Mouse (Mus musculus): ENCODE data around the gene Ofcc1. TPM values are rescaled to one million over a fixed set of nuclear protein-coding genes. Genes with fewer than 3 reads are reported as not detected.

The Ofcc1 gene
- polyA plus RNA-seq, 1 experiment from 2014 or later = 0.27 TPM

DNA sequence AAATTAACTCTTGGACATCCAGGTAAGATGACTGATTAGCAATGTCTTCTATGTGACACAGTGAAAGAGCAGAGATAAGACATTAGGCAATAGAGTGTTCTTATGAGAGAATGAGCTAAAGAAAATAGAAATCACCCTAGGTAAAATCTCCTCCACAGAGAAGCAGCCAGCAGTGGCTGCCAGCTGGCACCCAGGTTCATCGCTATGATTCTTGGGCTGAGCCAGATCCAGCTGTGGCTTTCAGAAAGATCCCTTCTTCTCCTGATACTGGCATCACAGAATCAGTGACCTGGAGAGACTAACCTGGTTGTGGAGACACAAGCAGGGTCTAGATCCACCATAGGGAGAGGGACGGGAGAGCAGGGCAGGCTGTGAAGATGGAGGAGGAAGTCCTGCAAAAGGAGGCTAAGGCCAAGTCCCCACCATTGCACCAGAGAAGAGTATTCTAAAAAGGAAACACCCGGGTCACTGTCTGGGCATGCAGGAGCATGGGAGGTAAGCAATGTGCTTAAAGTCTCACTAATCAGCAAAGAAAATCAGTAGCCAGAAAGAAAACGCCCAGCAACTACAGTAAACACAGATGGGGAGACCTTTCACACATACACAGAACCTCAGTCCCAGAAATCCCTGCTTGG lies 46.0 kb downstream of the Ofcc1 start:
- no peak overlapping the region for H3K9ac ChIP-seq
- 56% methylated on average over 4 of the region's 4 CpGs for WGBS
- no peak overlapping the region for H3K4me2 ChIP-seq
- H3K4me1 ChIP-seq = peaks cover 7% of the 10 kb centered on the region
- H3K4me3 ChIP-seq = no peak overlapping the region
- no peak for ATAC-seq (ENCODE audit: insufficient number of reproducible peaks, insufficient read depth, low FRiP score, low TSS enrichment, low read depth)
- no peaks in the 10 kb centered on the region for H3K27me3 ChIP-seq
- H3K9me3 ChIP-seq = no peaks in the 10 kb centered on the region
- H3K27ac ChIP-seq = no peak overlapping the region
- H3K36me3 ChIP-seq = no peaks in the 10 kb centered on the region

DNA sequence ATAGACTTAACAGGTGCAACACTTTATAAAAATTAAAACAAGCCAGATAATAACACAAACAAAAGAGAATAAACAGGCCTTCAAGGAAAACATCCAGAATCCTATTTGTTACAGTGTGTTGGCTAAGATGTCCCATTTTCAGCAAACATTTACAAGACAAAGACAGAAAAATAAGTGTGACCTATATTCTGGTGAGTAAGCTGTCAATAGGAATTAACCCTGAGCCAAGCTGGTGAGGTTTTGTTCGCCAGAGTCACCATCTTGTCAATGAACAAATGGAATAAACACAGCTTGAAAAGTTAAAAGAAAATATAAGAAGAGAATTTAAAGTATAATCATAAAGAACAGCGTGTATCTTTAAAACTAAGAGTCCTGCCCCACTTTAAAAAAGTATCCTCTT lies 68.4 kb downstream of the Ofcc1 start:
- 80% methylated on average over 2 of the region's 2 CpGs for WGBS
- no peak overlapping the region for H3K4me3 ChIP-seq
- H3K4me1 ChIP-seq = no peaks in the 10 kb centered on the region
- H3K27me3 ChIP-seq = no peaks in the 10 kb centered on the region
- H3K4me2 ChIP-seq = no peak overlapping the region
- ATAC-seq (ENCODE audit: insufficient number of reproducible peaks, insufficient read depth, low FRiP score, low TSS enrichment, low read depth) = no peak
- no peak overlapping the region for H3K9ac ChIP-seq
- no peaks in the 10 kb centered on the region for H3K36me3 ChIP-seq
- H3K27ac ChIP-seq = no peak overlapping the region
- H3K9me3 ChIP-seq = no peaks in the 10 kb centered on the region

DNA sequence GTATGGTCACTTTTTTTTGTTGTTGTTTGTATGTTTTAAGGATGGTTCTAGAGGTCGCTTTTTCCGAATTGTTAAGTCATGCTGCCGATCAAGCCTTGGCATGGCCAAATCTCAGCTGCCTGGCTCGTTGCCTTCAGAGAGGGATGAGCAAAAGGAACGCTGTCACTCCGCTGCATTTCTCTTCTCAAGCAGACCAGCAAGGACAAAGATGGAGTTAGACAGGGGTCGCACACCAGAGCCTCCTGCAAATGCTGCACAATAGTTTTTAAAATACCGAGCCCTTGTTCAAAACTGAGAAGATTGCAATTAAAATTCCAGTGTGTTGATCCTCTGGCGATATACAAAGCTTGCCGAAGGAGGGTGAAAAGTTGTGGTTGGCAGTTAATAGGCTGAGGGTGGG lies 70.4 kb downstream of the Ofcc1 start:
- 79% methylated on average over 10 of the region's 10 CpGs for WGBS

DNA sequence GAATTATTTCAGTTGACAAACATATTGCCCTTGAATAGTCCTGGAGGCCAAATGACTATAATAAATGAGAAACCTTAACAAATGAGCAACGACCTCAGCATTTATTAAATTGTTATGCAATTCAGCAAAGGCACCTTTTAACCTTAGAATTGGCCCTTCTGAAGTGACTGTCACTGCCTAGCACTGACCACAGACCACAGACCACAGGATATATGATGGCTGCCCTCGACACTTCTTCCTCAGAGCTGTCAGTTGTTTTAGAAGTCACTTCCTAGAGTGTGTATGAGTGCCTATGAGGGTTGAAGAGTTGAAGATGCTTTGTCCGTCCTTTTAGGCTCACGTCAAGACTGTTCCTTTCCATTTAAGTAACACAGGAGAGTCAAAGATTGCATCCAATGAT lies 72.6 kb downstream of the Ofcc1 start:
- H3K36me3 ChIP-seq = no peaks in the 10 kb centered on the region
- peaks cover 8% of the 10 kb centered on the region for H3K27me3 ChIP-seq
- no peak overlapping the region for H3K4me2 ChIP-seq
- H3K27ac ChIP-seq = no peak overlapping the region
- H3K4me1 ChIP-seq = peaks cover 11% of the 10 kb centered on the region
- ATAC-seq (ENCODE audit: insufficient number of reproducible peaks, insufficient read depth, low FRiP score, low TSS enrichment, low read depth) = no peak
- H3K9ac ChIP-seq = no peak overlapping the region
- WGBS = 71% methylated on average over 4 of the region's 4 CpGs
- no peaks in the 10 kb centered on the region for H3K9me3 ChIP-seq
- no peak overlapping the region for H3K4me3 ChIP-seq

More for the DNA sequence above, 70.4 kb downstream of the Ofcc1 start:
- peaks cover 9% of the 10 kb centered on the region for H3K4me1 ChIP-seq
- H3K9me3 ChIP-seq = no peaks in the 10 kb centered on the region
- no peak overlapping the region for H3K4me3 ChIP-seq
- H3K4me2 ChIP-seq = no peak overlapping the region
- no peak for ATAC-seq (ENCODE audit: insufficient number of reproducible peaks, insufficient read depth, low FRiP score, low TSS enrichment, low read depth)
- no peak overlapping the region for H3K9ac ChIP-seq
- H3K36me3 ChIP-seq = no peaks in the 10 kb centered on the region
- H3K27ac ChIP-seq = no peak overlapping the region
- peaks cover 2% of the 10 kb centered on the region for H3K27me3 ChIP-seq

DNA sequence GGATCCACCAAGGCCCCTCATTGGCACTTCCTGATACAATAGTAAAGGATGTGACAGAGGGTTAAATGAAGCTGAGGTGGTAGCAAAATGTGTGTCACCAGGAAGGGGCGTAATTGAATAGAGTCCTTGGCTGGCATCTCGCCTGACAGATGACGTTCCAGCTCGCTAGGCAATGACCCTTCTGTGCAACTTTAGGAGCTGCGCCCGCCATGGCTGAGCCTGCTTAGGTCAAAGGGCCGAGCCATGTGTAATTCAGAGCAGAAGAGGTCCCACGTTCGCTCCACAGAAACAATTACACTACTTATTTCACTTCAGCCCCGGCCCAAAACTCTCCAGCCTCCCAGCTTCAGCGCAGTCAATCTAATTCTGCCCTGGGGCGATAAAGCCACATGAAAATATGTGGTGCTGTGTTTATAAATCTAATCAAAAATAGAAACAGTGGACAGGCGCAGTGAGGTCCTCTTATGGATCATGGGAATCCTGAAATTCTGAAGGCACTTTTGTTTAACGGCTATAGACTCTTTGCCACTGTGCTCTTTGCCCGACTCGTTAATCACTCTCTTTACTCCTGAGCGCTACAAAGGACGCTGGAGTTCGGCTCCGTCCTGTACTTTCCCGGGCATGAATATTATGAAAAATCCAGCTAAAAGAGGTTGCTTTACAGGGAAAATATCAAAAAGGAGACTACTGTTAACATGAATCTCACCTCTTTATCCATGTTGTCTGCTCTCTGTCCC lies 73.8 kb downstream of the Ofcc1 start:
- H3K36me3 ChIP-seq = no peaks in the 10 kb centered on the region
- no peak overlapping the region for H3K27ac ChIP-seq
- no peaks in the 10 kb centered on the region for H3K9me3 ChIP-seq
- peaks cover 11% of the 10 kb centered on the region for H3K4me1 ChIP-seq
- H3K4me2 ChIP-seq = peak overlapping the region; percentile 61
- peaks cover 8% of the 10 kb centered on the region for H3K27me3 ChIP-seq
- no peak overlapping the region for H3K9ac ChIP-seq
- peak overlapping the region; percentile 25 for H3K4me3 ChIP-seq
- WGBS = 19% methylated on average over 21 of the region's 21 CpGs
- ATAC-seq (ENCODE audit: insufficient number of reproducible peaks, insufficient read depth, low FRiP score, low TSS enrichment, low read depth) = no peak

DNA sequence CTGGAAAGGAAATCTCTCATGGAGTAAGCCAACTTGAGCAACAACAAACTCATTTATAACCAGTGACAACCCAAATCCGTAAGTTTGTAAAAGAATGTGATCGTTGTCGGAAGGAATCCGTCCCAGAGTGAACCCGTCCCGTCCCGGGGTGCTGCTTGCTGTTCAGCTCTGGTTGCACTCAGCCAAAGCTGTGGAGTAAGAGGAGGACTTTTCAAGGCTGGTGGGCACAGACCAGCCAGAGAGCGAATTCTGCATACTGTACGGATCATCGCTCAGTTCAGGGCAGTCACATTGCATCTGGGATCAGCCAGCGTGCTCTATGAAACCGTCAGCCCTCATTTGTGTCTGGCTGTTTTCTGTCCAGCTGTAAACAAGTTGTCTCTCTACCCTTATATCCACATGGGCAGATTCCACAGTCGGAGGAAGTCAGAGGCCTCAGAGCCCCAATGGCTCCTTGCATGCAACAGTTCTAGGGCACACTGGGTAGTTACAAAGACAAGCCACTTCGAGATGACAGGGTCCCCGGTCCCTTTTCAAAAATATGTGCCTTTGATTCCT lies 75.9 kb downstream of the Ofcc1 start:
- no peak overlapping the region for H3K4me2 ChIP-seq
- H3K27ac ChIP-seq = no peak overlapping the region
- H3K9ac ChIP-seq = no peak overlapping the region
- no peaks in the 10 kb centered on the region for H3K9me3 ChIP-seq
- ATAC-seq (ENCODE audit: insufficient number of reproducible peaks, insufficient read depth, low FRiP score, low TSS enrichment, low read depth) = no peak
- H3K36me3 ChIP-seq = no peaks in the 10 kb centered on the region
- peaks cover 11% of the 10 kb centered on the region for H3K4me1 ChIP-seq
- H3K27me3 ChIP-seq = peaks cover 8% of the 10 kb centered on the region
- H3K4me3 ChIP-seq = no peak overlapping the region
- 66% methylated on average over 15 of the region's 15 CpGs for WGBS

DNA sequence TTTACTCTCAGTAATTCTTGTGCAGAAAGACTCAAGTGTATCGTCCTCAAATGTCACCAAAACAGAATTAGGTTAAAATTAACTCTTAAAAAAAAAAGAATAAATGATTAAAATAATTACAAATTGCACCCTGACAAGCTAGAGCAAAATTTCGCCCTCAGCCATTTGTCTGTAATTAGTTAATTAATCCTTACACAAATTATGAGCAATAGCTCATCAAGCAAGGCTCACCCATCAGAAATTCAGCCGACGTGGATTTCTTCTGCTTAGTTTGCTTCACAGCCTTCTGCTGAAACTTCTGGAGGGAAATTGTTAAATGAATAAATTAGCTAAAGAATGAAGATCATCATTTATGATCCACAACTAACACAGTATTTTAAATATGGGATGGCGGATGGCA lies 80.6 kb downstream of the Ofcc1 start:
- ATAC-seq (ENCODE audit: insufficient number of reproducible peaks, insufficient read depth, low FRiP score, low TSS enrichment, low read depth) = no peak
- H3K27ac ChIP-seq = no peak overlapping the region
- H3K4me1 ChIP-seq = 0 out of 2 replicates have a peak, but pooled peaks cover 2% of the 10 kb centered on the region
- H3K4me3 ChIP-seq = no peak overlapping the region
- 72% methylated on average over 5 of the region's 5 CpGs for WGBS
- H3K9me3 ChIP-seq = no peaks in the 10 kb centered on the region
- H3K36me3 ChIP-seq = no peaks in the 10 kb centered on the region
- peaks cover 3% of the 10 kb centered on the region for H3K27me3 ChIP-seq
- H3K4me2 ChIP-seq = no peak overlapping the region
- no peak overlapping the region for H3K9ac ChIP-seq

DNA sequence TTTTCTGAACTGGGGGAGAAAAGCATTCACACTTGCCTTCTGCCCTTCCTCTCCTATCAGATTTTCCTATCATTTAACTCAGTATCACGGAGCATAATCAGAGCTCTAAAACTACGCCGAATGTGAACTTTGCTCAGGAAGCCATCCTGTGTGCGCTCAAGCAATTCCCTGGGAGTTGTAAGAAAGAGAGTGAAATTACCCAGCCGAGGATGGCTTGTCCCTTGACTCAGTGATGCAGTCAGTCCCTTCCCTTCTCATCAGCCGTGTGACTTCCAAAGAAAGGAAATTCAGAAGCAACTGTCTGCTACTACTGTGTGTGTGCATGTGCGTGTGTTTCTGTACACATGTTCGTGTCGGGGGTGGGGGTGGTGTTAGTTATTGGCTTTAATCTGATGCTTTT lies 93.7 kb downstream of the Ofcc1 start:
- Histone ChIP-seq H3K27ac (no peak overlapping the region), H3K36me3 (no peaks in the 10 kb centered on the region), H3K4me3 (no peak overlapping the region), H3K9ac (no peak overlapping the region), H3K9me3 (no peaks in the 10 kb centered on the region), H3K4me2 (no peak overlapping the region), H3K4me1 (0 out of 2 replicates have a peak, but pooled peaks cover 3% of the 10 kb centered on the region), H3K27me3 (no peaks in the 10 kb centered on the region)
- ATAC-seq (ENCODE audit: insufficient number of reproducible peaks, insufficient read depth, low FRiP score, low TSS enrichment, low read depth) = no peak
- 89% methylated on average over 9 of the region's 9 CpGs for WGBS

DNA sequence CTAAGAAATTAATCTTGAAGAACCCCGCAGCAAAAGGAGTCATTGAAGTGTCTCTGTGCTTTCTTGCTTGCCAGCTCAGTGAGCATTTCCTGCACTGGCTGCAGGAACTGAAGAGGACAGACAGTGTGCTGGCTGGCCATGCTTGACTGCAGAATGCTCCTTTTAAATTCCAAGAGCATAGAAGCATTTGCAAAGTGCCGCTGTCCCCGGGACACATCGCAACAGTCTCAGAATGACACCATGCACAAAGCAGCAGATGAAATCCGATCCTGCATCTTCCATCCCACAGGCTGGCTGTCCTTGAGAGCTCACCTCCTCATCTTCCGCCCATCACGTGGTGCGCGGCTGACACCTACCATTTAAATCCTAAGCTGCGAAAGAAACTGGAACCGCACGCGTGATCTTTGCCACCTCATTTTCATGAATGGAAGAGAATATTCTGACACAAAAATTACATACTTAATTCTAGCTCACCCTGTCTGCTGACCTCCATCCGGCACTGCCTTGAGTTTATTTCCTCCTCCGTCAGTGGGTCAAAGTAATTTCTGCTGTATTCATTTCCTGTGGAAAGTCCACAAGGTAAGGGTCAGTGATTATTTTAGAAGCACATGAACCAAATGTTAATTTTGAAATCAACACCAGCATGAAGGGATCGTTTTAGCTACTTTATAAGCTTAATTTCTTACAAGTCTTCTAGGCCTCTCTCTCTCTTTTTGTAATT lies 98.0 kb downstream of the Ofcc1 start:
- Histone ChIP-seq H3K36me3 (no peaks in the 10 kb centered on the region), H3K9me3 (no peaks in the 10 kb centered on the region), H3K27me3 (no peaks in the 10 kb centered on the region), H3K4me2 (no peak overlapping the region), H3K27ac (no peak overlapping the region), H3K9ac (no peak overlapping the region), H3K4me1 (0 out of 2 replicates have a peak, but pooled peaks cover 3% of the 10 kb centered on the region), H3K4me3 (no peak overlapping the region)
- ATAC-seq (ENCODE audit: insufficient number of reproducible peaks, insufficient read depth, low FRiP score, low TSS enrichment, low read depth) = no peak
- WGBS = 48% methylated on average over 16 of the region's 16 CpGs

DNA sequence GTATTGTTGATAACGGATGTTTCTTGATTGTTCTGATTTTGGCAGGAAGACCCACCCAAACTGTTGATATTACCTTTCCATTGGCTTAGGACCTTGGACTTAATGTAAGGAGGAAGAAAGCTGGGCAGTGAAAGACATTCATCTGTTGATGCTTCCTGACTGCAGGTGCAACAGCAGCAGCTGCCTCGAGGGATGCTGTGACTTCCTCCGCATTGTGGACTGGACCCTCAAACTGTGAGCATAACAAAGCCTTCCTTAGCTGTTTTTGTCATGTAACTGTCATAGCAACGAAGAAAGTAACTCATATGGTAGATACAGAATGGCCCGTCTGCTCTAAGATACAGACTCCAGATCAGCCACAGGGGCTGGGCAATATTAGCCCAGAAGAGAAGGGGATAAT lies 102.5 kb downstream of the Ofcc1 start:
- no peak overlapping the region for H3K9ac ChIP-seq
- H3K4me3 ChIP-seq = no peak overlapping the region
- H3K9me3 ChIP-seq = no peaks in the 10 kb centered on the region
- 0 out of 2 replicates have a peak, but pooled peaks cover 3% of the 10 kb centered on the region for H3K4me1 ChIP-seq
- ATAC-seq (ENCODE audit: insufficient number of reproducible peaks, insufficient read depth, low FRiP score, low TSS enrichment, low read depth) = no peak
- 75% methylated on average over 5 of the region's 5 CpGs for WGBS
- no peak overlapping the region for H3K4me2 ChIP-seq
- H3K27me3 ChIP-seq = no peaks in the 10 kb centered on the region
- H3K27ac ChIP-seq = no peak overlapping the region
- no peaks in the 10 kb centered on the region for H3K36me3 ChIP-seq

DNA sequence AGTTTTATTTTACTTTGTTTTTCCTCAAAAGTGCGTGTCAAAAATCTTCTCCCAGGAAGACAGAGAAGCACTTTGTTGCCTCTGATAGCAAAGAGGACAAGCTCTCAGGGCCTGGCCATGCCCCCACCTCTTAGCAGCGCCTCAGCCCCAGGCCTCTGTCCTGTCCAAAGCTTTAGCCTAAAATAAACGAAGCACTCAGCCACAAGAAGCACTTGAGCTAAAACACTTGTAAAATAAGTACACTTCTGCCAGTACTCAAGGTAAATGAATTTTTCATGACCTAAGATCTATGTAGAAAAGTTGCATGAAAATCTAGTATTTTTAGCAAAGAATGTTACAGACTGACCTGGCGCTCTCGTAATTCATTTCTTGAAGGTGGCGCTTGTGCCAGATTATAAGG lies 117.4 kb downstream of the Ofcc1 start:
- no peak overlapping the region for H3K27ac ChIP-seq
- H3K9me3 ChIP-seq = no peaks in the 10 kb centered on the region
- no peak for ATAC-seq (ENCODE audit: insufficient number of reproducible peaks, insufficient read depth, low FRiP score, low TSS enrichment, low read depth)
- H3K4me1 ChIP-seq = no peaks in the 10 kb centered on the region
- no peak overlapping the region for H3K4me3 ChIP-seq
- no peaks in the 10 kb centered on the region for H3K27me3 ChIP-seq
- WGBS = 72% methylated on average over 6 of the region's 6 CpGs
- no peak overlapping the region for H3K4me2 ChIP-seq
- H3K36me3 ChIP-seq = no peaks in the 10 kb centered on the region
- H3K9ac ChIP-seq = no peak overlapping the region
